Mouse (Mus musculus): ENCODE data around the gene Prrc2b. TPM values are rescaled to one million over a fixed set of nuclear protein-coding genes. Genes with fewer than 3 reads are reported as not detected.
A peak's percentile ranks its signal among the peaks of the same experiment; 100 is the strongest.

Gene Prrc2b
- polyA plus RNA-seq, 1 experiment from 2014 or later, result 44.8 TPM

- 84% methylated on average over 5 of the region's 5 CpGs for WGBS
- no peak for ATAC-seq (ENCODE audit: insufficient number of reproducible peaks, insufficient read depth, low FRiP score, low TSS enrichment, low read depth)
- H3K36me3 ChIP-seq, result peaks cover 93% of the 10 kb centered on the region
Measured at GRCm38 (mm10) chr2:32189060-32189681, 38.3 kb downstream of the Prrc2b start.

GRCm38 (mm10) chr2:32190620-32191019 is 39.7 kb downstream of the Prrc2b start:
- Histone ChIP-seq H3K36me3 (peaks cover 96% of the 10 kb centered on the region), H3K9me3 (no peaks in the 10 kb centered on the region), H3K27ac (no peak overlapping the region), H3K4me1 (no peaks in the 10 kb centered on the region), H3K27me3 (no peaks in the 10 kb centered on the region), H3K4me2 (no peak overlapping the region), H3K9ac (no peak overlapping the region), H3K4me3 (no peak overlapping the region)
- 79% methylated on average over 1 of the region's 1 CpGs for WGBS
- ATAC-seq (ENCODE audit: insufficient number of reproducible peaks, insufficient read depth, low FRiP score, low TSS enrichment, low read depth), result no peak

More at GRCm38 (mm10) chr2:32189060-32189681, 38.3 kb downstream of the Prrc2b start:
- H3K27ac ChIP-seq, result no peak overlapping the region
- no peak overlapping the region for H3K9ac ChIP-seq
- H3K4me2 ChIP-seq, result no peak overlapping the region
- no peaks in the 10 kb centered on the region for H3K27me3 ChIP-seq
- H3K4me1 ChIP-seq, result no peaks in the 10 kb centered on the region; the same call in 1 of the 2 replicates
- no peaks in the 10 kb centered on the region for H3K9me3 ChIP-seq
- no peak overlapping the region for H3K4me3 ChIP-seq

GRCm38 (mm10) chr2:32191872-32192507 is 41.1 kb downstream of the Prrc2b start:
- Histone ChIP-seq H3K9ac (no peak overlapping the region), H3K9me3 (no peaks in the 10 kb centered on the region), H3K36me3 (peaks cover 96% of the 10 kb centered on the region), H3K4me3 (no peak overlapping the region), H3K27me3 (no peaks in the 10 kb centered on the region), H3K4me1 (no peaks in the 10 kb centered on the region), H3K27ac (no peak overlapping the region), H3K4me2 (no peak overlapping the region)
- WGBS, result 86% methylated on average over 17 of the region's 18 CpGs
- ATAC-seq (ENCODE audit: insufficient number of reproducible peaks, insufficient read depth, low FRiP score, low TSS enrichment, low read depth), result no peak

GRCm38 (mm10) chr2:32198977-32199376 is 48.1 kb downstream of the Prrc2b start:
- Histone ChIP-seq H3K36me3 (peaks cover 99% of the 10 kb centered on the region), H3K27me3 (no peaks in the 10 kb centered on the region), H3K9me3 (no peaks in the 10 kb centered on the region), H3K4me1 (no peaks in the 10 kb centered on the region), H3K9ac (no peak overlapping the region), H3K4me2 (no peak overlapping the region), H3K27ac (no peak overlapping the region), H3K4me3 (no peak overlapping the region)
- WGBS, result 83% methylated on average over 11 of the region's 11 CpGs
- ATAC-seq (ENCODE audit: insufficient number of reproducible peaks, insufficient read depth, low FRiP score, low TSS enrichment, low read depth), result no peak

- no peaks in the 10 kb centered on the region for H3K9me3 ChIP-seq
- no peak for ATAC-seq (ENCODE audit: insufficient number of reproducible peaks, insufficient read depth, low FRiP score, low TSS enrichment, low read depth)
- no peak overlapping the region for H3K27ac ChIP-seq
- H3K9ac ChIP-seq, result no peak overlapping the region
- 91% methylated on average over 4 of the region's 4 CpGs for WGBS
- H3K4me2 ChIP-seq, result no peak overlapping the region
- H3K4me3 ChIP-seq, result no peak overlapping the region
- no peaks in the 10 kb centered on the region for H3K27me3 ChIP-seq
- H3K4me1 ChIP-seq, result no peaks in the 10 kb centered on the region
- peaks cover 99% of the 10 kb centered on the region for H3K36me3 ChIP-seq
Measured at GRCm38 (mm10) chr2:32200033-32200432, 49.2 kb downstream of the Prrc2b start.

- H3K36me3 ChIP-seq, result peaks cover 99% of the 10 kb centered on the region
- no peaks in the 10 kb centered on the region for H3K9me3 ChIP-seq
- no peak for ATAC-seq (ENCODE audit: insufficient number of reproducible peaks, insufficient read depth, low FRiP score, low TSS enrichment, low read depth)
- WGBS, result 96% methylated on average over 11 of the region's 11 CpGs
- no peak overlapping the region for H3K4me2 ChIP-seq
- no peaks in the 10 kb centered on the region for H3K4me1 ChIP-seq
- no peak overlapping the region for H3K4me3 ChIP-seq
- no peaks in the 10 kb centered on the region for H3K27me3 ChIP-seq
- no peak overlapping the region for H3K27ac ChIP-seq
- no peak overlapping the region for H3K9ac ChIP-seq
Measured at GRCm38 (mm10) chr2:32200712-32201111, 49.8 kb downstream of the Prrc2b start.

- Histone ChIP-seq H3K9me3 (no peaks in the 10 kb centered on the region), H3K4me1 (no peaks in the 10 kb centered on the region), H3K27me3 (no peaks in the 10 kb centered on the region), H3K36me3 (peaks cover 99% of the 10 kb centered on the region), H3K27ac (no peak overlapping the region), H3K4me2 (no peak overlapping the region), H3K4me3 (no peak overlapping the region), H3K9ac (no peak overlapping the region)
- WGBS, result 80% methylated on average over 7 of the region's 7 CpGs
- ATAC-seq (ENCODE audit: insufficient number of reproducible peaks, insufficient read depth, low FRiP score, low TSS enrichment, low read depth), result no peak
Measured at GRCm38 (mm10) chr2:32201527-32201926, 50.6 kb downstream of the Prrc2b start.

- no peak for ATAC-seq (ENCODE audit: insufficient number of reproducible peaks, insufficient read depth, low FRiP score, low TSS enrichment, low read depth)
- H3K36me3 ChIP-seq, result peaks cover 100% of the 10 kb centered on the region
- H3K9ac ChIP-seq, result no peak overlapping the region
- WGBS, result 97% methylated on average over 13 of the region's 13 CpGs
- no peak overlapping the region for H3K4me2 ChIP-seq
- H3K9me3 ChIP-seq, result no peaks in the 10 kb centered on the region
- H3K27ac ChIP-seq, result no peak overlapping the region
- H3K27me3 ChIP-seq, result no peaks in the 10 kb centered on the region
- no peak overlapping the region for H3K4me3 ChIP-seq
- no peaks in the 10 kb centered on the region for H3K4me1 ChIP-seq
Measured at GRCm38 (mm10) chr2:32203853-32204252, 53.0 kb downstream of the Prrc2b start.

- 100% methylated on average over 1 of the region's 1 CpGs for WGBS
- H3K36me3 ChIP-seq, result peaks cover 99% of the 10 kb centered on the region
- H3K9ac ChIP-seq, result no peak overlapping the region
Measured at GRCm38 (mm10) chr2:32207682-32208081, 56.8 kb downstream of the Prrc2b start.

GRCm38 (mm10) chr2:32211689-32212088 is 60.8 kb downstream of the Prrc2b start:
- Histone ChIP-seq H3K9me3 (no peaks in the 10 kb centered on the region), H3K4me3 (no peak overlapping the region), H3K27ac (no peak overlapping the region), H3K4me1 (no peaks in the 10 kb centered on the region), H3K36me3 (peaks cover 99% of the 10 kb centered on the region), H3K4me2 (no peak overlapping the region), H3K9ac (peak overlapping the region; percentile 11; the same call in 1 of the 2 replicates), H3K27me3 (no peaks in the 10 kb centered on the region)
- WGBS, result 94% methylated on average over 8 of the region's 8 CpGs
- ATAC-seq (ENCODE audit: insufficient number of reproducible peaks, insufficient read depth, low FRiP score, low TSS enrichment, low read depth), result no peak

More at GRCm38 (mm10) chr2:32207682-32208081, 56.8 kb downstream of the Prrc2b start:
- no peak for ATAC-seq (ENCODE audit: insufficient number of reproducible peaks, insufficient read depth, low FRiP score, low TSS enrichment, low read depth)
- Histone ChIP-seq H3K27me3 (no peaks in the 10 kb centered on the region), H3K4me1 (no peaks in the 10 kb centered on the region), H3K4me2 (no peak overlapping the region), H3K4me3 (no peak overlapping the region), H3K9me3 (no peaks in the 10 kb centered on the region), H3K27ac (no peak overlapping the region)

- Histone ChIP-seq H3K9me3 (no peaks in the 10 kb centered on the region), H3K27me3 (no peaks in the 10 kb centered on the region), H3K36me3 (peaks cover 99% of the 10 kb centered on the region), H3K27ac (no peak overlapping the region), H3K4me3 (no peak overlapping the region), H3K9ac (no peak overlapping the region), H3K4me2 (no peak overlapping the region), H3K4me1 (no peaks in the 10 kb centered on the region)
- 89% methylated on average over 10 of the region's 10 CpGs for WGBS
- no peak for ATAC-seq (ENCODE audit: insufficient number of reproducible peaks, insufficient read depth, low FRiP score, low TSS enrichment, low read depth)
Measured at GRCm38 (mm10) chr2:32213000-32213399, 62.1 kb downstream of the Prrc2b start.

- Histone ChIP-seq H3K27me3 (no peaks in the 10 kb centered on the region), H3K4me3 (no peak overlapping the region), H3K27ac (no peak overlapping the region), H3K9ac (peak overlapping the region; percentile 27; the same call in 1 of the 2 replicates), H3K9me3 (no peaks in the 10 kb centered on the region), H3K36me3 (peaks cover 99% of the 10 kb centered on the region), H3K4me1 (no peaks in the 10 kb centered on the region), H3K4me2 (no peak overlapping the region)
- 89% methylated on average over 10 of the region's 10 CpGs for WGBS
- ATAC-seq (ENCODE audit: insufficient number of reproducible peaks, insufficient read depth, low FRiP score, low TSS enrichment, low read depth), result no peak
Measured at GRCm38 (mm10) chr2:32215576-32215975, 64.7 kb downstream of the Prrc2b start.

Measured in embryonic facial prominence, embryonic 13.5 days (tissue).